Mouse (Mus musculus) ovary, postnatal 14 days (tissue): ENCODE results near the gene Satb2.

ENCODE experiments used
- DNase-seq: peaks from one replicate; pipeline ENCODE4 v3.0.0; 2022; ENCODE audit warnings: low spot score

Gene Satb2

DNA sequence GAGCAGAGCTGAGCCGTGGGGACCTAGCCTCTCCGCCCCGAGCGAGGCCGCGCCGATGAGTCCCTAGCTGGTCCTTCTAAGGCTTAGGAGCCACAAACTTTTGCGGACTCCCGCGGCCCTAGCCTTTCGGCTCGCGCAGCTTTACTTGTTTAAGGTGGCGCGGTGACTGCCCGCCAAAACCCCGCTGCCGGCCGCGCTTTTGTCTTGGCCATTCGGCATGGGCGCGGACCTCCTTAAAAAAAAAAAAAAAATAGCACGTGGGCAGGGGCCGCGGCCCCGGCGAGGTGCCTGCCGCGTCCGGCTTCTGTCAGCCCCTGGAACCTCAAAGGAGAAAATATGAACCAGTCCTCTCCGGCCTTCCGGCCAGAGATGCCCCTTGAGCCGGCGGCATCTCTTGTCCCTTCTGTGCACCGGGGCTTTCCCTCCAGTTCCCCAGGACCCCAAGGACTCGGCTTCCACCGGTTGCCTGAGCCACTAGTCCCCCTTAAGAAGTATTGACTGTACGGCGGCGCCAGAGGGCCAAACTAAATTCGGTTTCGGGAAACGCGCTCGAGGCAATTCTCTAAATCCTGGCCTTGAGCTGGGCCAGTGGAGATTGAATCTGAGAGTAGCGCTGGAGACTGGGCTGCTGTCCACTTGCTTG, 5.4 kb downstream of the Satb2 start:
- peak; percentile 92 for DNase-seq

DNA sequence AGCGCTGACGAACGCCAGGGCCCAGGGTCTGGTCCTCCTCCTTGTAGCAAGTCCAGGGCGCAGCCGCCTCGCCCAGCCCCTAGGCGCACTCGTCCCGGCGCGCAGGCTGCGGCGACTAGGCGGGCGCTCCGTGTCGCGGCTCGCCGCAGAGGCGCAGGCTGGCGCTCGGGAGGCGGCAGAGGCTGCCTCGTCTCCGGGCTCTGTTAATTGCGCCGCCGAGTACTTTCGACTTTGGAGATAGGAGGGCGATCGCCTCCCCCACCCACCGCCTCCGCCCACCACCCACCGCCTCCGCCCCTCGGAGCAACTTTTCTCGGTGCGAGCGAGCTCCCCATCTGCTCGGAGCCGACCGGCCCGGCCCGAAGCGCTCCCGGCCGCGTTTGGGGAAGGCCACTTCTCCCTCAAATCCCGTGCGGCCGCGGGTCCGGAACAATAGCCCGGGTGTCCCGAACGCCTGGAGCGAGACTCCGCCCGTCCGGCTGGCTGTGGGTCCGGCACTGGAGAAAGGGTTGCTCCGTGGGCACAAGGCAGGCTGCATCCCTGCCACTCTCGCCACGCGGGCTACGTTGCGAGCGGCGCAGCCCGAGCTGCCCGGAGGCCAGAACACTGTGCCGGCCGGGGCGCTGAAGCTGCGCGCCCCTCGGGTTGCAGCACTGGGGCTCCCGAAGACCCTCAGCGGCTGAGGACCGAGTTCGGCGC, 6.0 kb downstream of the Satb2 start:
- no peak for DNase-seq

DNA sequence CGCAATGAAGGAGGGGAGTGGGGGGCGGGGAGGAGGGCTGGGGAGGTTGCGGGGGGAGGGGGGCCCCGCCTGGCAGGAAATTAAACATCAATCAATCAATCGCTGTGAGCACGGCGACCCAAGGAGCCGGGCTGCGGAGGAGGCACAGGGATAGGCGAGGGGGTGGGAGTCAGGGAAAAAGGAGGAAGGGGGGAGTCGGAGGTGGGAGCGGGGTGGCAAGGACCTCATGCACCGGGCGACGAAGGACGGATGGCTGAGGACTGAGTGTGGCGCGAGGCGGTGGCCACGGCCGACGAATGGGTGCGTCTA, 6.6 kb downstream of the Satb2 start:
- no peak for DNase-seq

DNA sequence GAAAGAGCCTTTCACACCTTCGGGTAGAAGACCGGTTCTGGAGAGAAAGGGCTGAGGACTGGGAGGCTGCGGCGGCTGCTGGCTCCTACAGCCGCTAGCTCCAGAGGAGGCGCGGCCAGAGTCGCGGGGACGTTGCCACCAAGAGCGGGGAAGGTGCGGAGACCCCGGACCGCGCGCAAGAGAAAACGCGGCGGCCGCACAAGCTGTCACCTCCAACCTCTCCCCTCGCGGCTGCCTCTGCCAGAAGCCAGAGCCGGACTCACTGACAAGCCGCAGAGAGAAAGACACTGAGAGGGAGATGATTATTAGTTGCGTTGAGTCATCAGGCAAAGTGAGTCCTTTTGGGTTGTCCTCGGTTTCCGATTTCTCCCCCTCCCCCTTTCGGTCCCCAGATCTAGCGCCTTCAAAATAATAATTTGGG, 7.0 kb downstream of the Satb2 start:
- DNase-seq, result no peak

DNA sequence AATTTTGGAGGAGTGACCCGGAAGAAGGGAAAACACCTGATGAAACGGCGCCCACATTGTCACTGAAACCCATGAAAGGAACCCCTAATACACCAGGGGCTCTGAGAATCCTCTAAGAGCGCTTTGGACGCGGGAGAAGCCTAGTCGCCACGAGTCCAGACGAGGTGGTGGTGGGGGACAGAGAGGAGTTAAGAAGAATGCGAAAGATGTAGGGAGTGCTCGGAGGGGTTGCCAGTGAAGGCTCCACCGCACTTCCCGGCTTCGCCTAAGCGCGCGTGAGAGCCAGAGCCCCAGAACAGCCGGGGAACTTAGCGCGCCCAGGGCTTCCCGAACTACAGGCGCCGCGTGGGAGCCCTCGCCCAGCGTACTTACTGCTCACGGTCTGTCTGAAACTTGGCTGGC, 7.7 kb downstream of the Satb2 start:
- no peak for DNase-seq

DNA sequence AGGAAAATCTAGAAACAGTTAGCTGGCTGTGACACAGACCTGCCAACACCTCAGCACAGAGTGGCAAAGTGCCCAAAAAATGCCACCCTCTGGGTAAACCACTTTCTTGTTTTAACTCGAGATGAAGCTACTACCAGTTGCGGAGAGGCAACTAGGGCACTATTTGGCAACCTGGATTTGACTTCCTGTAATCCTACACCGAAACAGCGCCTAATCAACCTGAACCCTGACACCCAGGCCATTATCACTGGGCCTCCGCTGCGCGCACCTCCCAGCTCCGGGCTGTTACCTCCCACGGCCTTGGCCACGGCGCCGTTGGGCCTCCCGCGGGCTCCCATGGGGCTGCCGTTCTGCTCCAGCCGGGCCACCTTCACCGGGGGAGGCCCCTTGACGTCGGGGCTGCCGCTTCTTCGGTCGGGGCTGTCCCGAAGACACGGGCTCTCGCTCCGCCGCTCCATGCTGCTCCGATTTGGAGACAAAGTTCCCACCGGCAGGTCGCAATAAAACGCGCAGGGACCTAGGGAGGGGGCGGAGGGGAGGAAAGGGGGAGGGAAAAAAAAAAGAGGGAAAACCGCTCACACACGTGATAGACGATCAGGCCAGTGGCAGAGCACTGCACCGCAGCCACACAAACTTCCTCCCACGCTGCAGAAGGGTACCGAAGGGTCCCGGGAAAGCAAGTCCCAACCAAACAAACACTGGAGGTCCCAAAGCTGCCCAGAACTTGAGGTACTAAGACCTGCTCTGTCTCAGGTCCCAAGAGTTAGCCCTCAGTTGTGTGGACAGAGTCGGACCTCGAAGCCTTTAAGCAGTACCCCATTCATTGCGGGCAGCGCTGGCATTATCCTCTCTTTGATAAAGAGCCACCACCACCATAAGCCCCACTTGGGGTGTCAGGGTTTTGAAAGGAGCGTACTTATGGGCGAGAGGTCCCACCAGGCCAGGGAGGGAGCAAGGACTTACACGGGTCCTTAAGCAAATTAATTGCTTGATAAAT, 8.8 kb downstream of the Satb2 start:
- DNase-seq, result no peak

DNA sequence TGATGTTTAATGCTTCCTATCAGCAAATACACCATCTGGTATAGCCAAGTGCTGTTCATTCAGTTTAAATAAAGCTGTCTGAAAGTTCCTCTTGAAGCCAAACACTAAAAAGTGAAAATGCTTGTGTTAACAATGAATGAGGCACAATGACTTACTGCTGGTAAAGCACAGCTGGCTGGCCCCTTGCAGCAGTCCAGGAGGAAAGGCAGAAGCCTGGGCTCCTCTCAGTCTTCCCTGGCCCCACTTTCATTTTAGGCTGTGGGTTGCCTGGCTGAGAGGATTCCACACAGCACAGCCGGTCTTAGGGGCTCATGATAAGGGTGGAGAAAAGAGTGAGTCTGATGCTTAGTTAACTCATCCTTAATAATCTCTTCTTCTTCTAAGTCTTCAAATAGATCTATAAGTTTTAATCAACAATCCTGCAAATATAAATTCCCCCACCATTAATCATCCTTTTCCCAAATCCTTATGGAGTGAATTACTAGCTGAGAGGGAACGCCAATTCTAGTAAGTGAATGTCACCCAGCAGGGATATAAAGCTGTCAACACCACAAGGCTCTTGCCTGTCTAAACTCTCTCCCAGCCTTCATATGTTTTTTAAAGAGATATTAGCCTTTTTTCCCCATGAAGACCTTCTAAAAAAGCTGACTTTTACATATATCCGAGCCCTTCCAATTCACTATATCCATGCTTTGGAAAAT, 12.4 kb downstream of the Satb2 start:
- DNase-seq, result no peak

DNA sequence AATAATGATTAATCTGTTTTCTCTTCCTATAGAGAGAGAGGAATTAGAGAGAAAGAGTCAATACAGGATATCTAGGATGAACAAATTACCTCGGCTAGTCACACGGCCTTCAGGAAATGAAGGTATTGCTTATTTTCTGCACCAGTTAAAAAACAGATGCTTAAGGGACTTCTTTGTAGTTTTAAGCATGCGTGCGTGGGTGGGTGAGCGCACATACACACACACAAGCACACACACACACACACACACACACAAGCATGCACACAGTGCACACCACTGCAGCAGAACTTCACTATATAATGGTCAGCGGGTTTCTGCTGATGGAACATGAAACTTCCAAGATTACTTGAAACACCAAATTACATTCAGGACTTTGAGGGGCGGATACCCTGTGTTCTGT, 14.0 kb downstream of the Satb2 start:
- no peak for DNase-seq

DNA sequence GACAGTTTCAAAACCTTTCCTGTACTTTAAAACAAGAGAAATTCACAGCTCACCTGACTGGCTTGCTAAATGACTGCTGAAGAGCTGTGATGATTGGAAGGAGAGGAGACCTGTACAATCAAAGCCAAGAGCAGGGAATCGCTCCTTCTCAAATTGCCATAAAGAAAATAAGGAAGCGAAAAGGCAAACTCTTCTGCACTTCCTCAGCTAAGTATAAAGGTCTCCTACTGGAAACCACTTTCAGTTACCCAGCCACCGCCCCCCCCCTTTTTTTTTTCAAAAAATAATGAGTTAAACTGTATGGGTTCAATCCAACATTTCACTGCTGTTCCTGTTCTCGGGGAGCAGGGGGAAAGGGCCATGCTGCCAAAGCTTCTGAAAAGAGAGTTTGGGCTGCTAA, 15.2 kb downstream of the Satb2 start:
- DNase-seq, result no peak

DNA sequence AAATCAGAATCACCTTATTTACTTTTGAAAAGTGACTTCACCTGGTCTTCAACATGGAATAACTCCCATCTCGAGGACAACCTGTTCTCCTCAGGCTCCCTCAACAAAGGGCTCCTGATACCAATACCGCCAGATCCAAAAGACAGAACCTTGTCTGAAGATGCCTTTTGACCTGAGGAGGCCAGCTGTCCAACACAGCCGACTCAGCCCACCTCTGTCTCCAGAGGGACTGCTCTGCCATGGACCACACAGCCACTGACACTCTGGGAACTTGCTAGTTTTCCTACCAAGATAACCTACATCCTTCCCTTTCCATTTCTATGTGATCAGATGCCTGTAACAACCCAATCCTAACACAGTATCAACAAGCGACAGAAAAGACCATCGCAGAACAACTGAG, 19.5 kb downstream of the Satb2 start:
- DNase-seq, result no peak

DNA sequence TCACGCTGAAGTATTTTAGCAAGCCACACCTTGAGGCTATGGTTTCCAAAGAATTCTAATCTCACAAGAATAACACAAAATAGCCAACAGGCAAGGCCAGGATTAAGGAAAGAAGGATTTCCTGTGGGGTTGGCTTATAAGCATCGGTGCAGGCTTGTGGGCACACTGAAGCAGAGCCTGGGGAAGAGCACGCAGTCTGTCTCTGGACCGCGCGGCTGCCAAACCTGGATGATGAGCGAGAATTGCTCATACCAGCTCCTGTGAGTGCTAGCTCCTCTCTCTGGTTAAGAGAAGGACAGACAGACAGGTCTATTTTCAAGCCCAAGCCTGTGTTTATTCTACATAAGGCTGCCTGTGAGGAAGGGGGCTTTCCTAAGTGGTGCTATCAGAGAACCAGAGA, 20.5 kb downstream of the Satb2 start:
- no peak for DNase-seq

DNA sequence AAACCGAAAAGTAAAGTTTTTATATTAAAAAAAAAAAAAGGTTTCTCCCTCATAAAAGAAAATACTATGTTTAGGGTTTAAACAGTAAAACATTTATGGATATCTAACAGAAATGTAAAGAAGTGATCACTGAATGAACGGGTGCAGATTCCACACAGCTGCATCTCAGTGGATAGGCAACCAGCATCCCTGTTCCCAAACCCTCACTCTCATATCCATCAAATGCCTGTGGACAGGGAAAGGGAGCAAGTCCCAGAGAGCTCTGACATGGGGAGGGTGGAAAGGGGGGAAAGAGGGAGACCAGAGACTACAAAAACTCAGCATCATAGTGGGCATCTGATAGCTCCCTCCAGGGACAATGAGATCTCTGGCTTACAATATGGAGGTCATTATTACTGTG, 21.6 kb downstream of the Satb2 start:
- DNase-seq, result no peak

DNA sequence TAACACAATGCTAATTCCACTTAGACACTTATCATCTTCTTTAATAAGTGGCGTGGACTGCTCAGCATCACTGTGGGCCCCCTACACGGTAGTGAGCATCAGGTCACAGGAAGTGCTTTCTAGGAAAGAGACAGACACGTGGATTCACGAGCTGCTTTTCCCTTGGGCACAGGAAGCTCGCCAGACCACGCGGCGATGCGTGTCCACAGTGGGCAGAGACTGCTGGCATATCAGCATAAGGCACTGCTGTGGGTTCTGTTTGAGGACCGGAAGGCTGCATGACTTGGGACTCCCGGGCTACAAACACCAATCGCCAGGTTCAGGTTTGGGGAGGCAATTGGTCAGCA, 22.7 kb downstream of the Satb2 start:
- DNase-seq, result no peak

DNA sequence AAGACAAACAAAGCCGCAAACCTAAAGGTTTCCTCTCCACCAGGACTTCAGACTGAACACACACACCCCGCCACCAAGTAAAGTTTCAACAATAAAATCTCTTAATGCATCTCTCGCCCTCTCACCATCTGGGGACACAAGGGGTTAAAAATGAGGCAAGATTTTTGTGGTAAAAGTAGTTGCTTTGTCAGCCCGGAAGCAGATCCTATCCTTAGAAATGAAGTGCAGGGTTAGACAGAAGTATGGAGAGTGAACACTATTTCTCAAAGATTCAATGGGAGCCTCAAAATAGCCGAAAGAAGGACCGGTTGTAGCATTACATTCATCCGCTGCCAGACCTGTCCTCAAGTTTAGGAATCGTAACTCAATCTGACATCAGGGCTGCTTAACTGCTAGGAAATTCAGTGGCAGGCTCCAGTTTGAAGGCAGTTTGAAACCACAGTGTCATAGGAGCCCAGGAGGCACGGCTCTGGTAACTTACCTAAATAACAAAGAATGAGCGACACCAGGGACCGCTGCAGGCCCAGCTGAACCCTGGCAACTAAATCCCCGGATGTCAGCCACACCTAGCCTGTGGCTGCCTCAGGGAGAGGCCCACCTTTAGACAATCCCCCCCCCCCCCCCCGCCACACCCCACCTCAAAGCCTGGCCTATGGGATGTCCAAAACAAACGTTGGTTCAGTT, 23.3 kb downstream of the Satb2 start:
- no peak for DNase-seq

DNA sequence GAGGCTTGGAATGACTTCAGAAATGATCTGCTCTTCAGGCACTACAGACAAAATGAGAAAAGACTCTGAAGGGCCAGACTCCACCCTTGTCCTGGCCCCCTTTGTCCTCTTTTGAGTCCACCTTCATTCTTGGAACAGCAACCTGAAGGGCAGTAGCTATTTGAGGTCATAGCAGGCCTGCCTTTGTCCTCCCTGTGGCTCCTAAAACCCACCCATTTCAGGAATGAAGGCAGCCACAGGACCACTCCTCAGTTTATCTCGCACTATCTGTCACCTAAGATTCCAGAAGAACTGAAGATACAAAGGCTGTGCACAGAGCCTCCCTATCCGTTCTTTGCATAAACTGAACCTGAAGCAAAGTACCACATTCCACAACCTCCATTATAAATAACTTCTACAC, 24.9 kb downstream of the Satb2 start:
- no peak for DNase-seq

DNA sequence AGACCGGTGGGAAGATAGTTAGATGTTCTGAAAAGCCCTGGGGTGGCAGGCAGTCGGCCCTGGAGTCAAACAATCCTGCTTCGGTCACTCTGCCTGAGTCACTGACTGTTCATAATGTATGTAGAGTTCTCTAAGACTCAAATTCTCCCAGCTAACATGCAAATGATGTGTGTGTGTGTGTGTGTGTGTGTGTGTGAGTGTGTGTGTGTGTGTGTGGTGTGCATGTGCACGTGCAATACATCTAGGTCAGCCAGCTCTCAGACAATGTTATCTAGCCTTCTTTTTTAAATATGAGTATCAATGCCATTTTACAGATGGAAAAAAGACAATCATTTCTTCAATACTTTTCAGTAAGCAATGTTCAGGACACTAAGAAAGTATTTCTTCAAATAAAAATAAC, 26.5 kb downstream of the Satb2 start:
- no peak for DNase-seq

DNA sequence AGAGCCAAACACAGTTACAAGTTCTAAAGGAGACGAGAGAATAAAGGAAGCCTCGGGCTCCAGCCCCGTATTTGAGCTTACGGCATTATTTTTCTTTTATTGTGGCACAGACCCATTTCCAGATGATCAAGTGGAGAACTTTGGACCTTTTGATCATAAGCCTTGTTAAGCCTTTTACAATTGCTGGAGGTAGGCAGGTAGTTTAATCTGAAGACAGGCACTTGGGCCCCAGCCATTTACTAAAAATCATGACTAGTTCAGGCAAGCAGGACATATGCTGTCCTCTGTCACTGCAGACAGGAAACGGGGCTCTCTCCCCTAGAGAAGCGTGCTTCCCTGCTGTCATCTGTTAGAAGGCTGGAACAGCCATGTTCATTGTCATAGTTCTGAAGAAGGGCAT, 26.9 kb downstream of the Satb2 start:
- no peak for DNase-seq

DNA sequence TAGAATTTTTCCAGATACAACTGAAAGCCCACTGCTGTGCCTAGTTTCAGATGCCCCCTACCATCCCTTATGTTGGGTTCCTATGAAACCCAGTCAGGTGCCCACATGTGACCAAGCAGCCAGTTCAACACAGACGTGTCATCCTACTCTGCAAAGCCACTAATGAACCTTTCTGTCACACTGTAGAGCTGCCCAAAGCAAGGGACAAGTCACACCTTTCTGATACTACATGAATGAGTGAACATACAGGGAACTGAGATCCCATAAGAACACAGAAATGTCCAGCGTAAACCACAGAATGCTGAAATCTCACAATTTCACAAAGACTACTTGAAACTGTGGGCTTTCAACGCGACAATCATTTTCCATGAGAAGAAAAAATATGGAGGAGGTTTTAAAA, 39.0 kb downstream of the Satb2 start:
- no peak for DNase-seq

DNA sequence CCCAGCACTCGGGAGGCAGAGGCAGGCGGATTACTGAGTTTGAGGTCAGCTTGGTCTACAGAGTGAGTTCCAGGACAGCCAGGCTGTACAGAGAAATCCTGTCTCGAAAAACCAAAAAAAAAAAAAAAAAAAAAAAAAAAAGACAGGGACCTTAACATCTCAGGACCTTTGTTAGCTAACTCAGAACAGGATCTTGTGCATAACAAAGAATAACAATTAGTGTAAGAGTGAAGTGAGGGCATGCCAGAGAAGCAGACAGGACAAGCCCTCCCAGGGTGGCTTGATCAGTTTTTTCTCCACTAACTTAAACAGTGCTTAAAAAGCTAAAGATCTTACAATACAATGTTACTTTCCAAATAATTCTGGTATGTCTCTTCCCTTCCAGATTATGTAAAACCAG, 40.0 kb downstream of the Satb2 start:
- DNase-seq, result no peak

DNA sequence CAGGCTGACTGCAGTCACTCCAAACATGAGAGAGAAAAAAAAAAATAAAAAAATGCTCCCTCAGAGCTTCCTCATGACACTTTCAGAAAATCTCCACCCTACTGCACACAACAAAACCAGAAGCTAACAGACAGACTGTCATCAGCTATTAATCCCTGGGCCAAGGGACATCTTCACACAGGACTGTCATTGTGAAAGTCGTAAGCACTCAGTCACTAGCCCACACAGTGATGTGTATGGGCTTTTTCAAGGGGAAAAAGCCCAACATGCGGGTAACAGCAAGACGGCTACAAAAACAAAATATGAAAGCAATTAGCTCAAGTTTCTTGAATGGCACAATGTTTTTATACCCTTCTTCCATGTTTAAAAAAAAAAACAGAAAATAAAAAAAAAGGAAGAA, 41.9 kb downstream of the Satb2 start:
- DNase-seq, result no peak

DNA sequence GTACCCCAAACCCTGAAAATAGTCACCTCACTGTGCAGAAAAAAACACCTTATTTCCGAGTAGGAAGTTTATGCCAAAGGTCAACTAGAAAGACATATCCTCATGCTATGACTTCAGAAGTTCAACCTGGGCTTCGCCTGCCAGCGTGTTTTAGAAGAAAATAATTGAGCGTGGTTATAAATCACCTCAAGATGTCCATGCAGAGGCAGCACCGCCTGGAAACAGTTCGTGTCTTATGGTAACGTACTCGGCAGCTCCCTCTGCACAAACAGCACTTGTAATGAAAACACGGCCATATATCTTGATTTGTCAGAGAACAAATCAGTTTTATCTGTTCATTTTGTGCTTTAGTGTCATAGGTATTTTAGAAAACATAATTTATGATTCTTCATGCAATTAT, 44.6 kb downstream of the Satb2 start:
- DNase-seq, result no peak

DNA sequence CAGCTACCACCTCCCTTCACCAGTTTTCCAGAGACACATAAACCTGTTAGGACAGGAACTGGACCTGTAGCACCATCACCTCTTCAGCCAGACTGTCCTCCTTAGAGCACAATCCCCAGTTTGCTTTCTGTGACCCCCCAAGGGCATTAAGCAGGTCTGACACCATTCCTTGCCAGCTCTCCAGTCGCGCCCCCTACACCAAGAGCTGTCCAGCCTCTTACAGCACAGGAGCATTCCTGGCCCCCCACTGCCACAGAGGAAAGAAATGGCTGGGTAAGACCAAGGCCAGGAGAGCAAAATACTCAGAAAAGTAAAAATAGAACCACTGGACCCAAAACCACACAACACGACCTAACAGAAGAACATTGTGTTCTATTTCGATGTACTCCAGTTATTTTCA, 48.4 kb downstream of the Satb2 start:
- DNase-seq, result no peak
